Mouse (Mus musculus) embryonic facial prominence, embryonic 14.5 days (tissue): ENCODE measurements at regions not wholly inside any gene's neighbourhood (a gene's known extent, or its start where the extent isn't known, plus 50 kb on each side); places are given as distances from the start of the nearest gene placed in this dataset.

ENCODE experiments used
- ATAC-seq: fragments of 200-750 bp; cut with Nextera tagmentation; 2 replicates; pipeline ENCODE4 v1.8.0; 2017; ENCODE audit warnings: low read depth, moderate number of reproducible peaks, moderate TSS enrichment
- DNase-seq: peaks from one replicate; pipeline ENCODE4 v3.0.0-alpha.2; 2015; ENCODE audit warnings: low spot score
- H3K27ac ChIP-seq: fragments of 300-500 bp; sonication (generic); replicated peaks from 2 replicates; pipeline ENCODE4 v1.5.1; 2014; ENCODE audit warnings: low read depth, mild to moderate bottlenecking, low read length, moderate library complexity
- H3K27me3 ChIP-seq: fragments of 300-500 bp; sonication (generic); replicated peaks from 2 replicates; pipeline ENCODE4 v1.6.1; 2014; ENCODE audit warnings: low read length; ENCODE audit not compliant: control insufficient read depth, insufficient read depth
- H3K36me3 ChIP-seq: fragments of 300-500 bp; sonication (generic); 2 replicates; pipeline ENCODE4 v1.6.1; 2014; ENCODE audit warnings: low read length, mixed read lengths; ENCODE audit not compliant: control insufficient read depth, insufficient read depth
- H3K4me1 ChIP-seq: fragments of 300-500 bp; sonication (generic); 2 replicates; pipeline ENCODE4 v1.6.1; 2014; ENCODE audit warnings: antibody characterized with exemption, low read length; ENCODE audit not compliant: control insufficient read depth, insufficient read depth
- H3K4me2 ChIP-seq: fragments of 300-500 bp; sonication (generic); 2 replicates; pipeline ENCODE4 v1.6.1; 2014; ENCODE audit warnings: low read depth, mild to moderate bottlenecking, low read length, moderate library complexity, mixed read lengths
- H3K4me3 ChIP-seq: fragments of 300-500 bp; sonication (generic); 2 replicates; pipeline ENCODE4 v1.5.1; 2014; ENCODE audit warnings: low read depth, mild to moderate bottlenecking, low read length
- H3K9ac ChIP-seq: fragments of 300-500 bp; sonication (generic); 2 replicates; pipeline ENCODE4 v1.6.1; 2014; ENCODE audit warnings: low read depth, mild to moderate bottlenecking, low read length, moderate library complexity, mixed read lengths
- H3K9me3 ChIP-seq: fragments of 300-500 bp; sonication (generic); 2 replicates; pipeline ENCODE4 v1.6.1; 2016; ENCODE audit warnings: low read length; ENCODE audit not compliant: control insufficient read depth
- WGBS: fragments of 180-500 bp; shearing (Covaris S2); extraction: QIAGEN DNeasy Blood & Tissue Kit; methylation state at CpG from one replicate; pipeline ENCODE4 v1.1.7; 2014; 5-methylcytosine and 5-hydroxymethylcytosine counted together

DNA sequence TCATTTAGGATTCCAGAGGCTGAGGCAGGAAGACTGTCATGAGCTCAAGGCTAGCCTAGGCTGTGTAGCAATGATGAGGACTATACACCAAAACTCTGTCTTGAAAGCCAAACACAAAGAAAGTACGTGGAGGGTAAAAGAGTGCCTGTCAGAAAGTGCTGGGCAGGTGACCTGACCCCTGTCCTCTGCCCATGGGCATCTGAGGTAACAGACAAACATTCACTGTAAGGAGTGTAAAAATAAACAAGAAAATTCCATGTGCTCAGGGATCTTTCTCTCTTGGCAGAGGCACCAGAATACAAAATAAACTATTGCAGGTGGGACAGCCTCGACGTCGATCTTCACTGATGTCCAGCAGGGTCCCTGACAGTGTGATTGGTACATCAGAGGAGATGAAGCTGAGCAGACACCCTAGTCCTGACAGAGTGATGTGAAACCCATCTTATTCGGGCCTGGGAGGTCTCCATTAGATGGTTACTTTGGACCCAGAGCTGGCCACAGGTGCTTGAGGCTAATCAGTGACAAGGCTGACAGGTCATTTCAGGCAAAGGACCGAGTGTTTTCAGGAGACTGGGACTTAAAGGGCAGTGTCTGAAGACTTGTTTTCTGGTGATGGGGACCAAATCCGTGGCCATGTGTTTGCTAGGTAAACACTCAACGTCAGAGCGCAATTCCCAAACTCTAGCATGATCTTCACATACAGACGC lies 62.9 kb upstream of the Irf2bp2 start:
- ATAC-seq, result no peak
- no peaks in the 10 kb centered on the region for H3K27me3 ChIP-seq
- no peak overlapping the region for H3K4me2 ChIP-seq
- H3K36me3 ChIP-seq, result no peaks in the 10 kb centered on the region
- no peak overlapping the region for H3K9ac ChIP-seq
- WGBS, result 70% methylated on average over 10 of the region's 10 CpGs
- no peak for DNase-seq
- H3K9me3 ChIP-seq, result no peaks in the 10 kb centered on the region
- H3K4me1 ChIP-seq, result peaks cover 31% of the 10 kb centered on the region
- no peak overlapping the region for H3K4me3 ChIP-seq
- no peak overlapping the region for H3K27ac ChIP-seq

DNA sequence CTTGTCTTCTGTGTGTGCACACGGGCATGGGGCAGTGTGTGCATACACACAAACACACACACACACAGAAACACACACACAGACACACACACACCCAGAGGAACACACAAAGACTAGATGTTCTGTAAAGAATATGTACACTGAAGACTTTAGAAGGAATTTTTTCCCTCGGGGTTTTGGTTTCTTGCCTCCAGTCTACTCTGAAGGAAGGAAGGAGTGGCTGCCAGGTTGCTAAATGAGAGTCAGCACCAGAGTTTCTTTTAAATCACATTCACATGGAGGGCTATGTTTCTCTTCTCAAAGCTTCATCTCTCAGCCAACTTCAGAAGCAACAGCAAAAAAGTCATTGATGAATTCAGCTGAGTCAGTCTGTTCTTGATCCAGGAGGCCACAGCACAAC lies 61.8 kb upstream of the Irf2bp2 start:
- Histone ChIP-seq H3K27me3 (no peaks in the 10 kb centered on the region), H3K27ac (peak overlapping the region; percentile 77), H3K9me3 (no peaks in the 10 kb centered on the region), H3K4me1 (peaks cover 20% of the 10 kb centered on the region), H3K36me3 (no peaks in the 10 kb centered on the region), H3K4me2 (no peak overlapping the region), H3K9ac (no peak overlapping the region), H3K4me3 (no peak overlapping the region)
- ATAC-seq (no peak), DNase-seq (peak; percentile 83)
- 24% methylated on average over 2 of the region's 2 CpGs for WGBS

DNA sequence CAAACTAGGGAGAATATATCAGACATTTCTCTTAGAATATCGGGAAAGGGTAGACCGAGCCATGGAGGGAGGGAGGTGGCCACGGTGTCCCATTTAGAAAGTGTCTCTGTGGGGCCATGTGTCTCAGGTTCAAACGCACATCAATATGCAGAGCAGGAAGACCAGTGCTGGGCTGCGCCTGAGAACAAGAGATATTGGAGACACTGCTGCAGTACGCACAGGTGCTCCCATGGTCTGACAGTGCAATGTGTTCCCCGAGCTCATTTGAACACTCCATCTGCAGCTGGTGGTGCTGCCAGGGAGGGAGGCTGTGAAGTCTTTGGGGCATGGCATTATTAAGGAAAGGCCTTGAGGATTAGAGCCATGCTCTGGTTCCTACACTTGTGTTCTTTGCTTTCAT lies 60.6 kb upstream of the Irf2bp2 start:
- Histone ChIP-seq H3K9ac (no peak overlapping the region), H3K36me3 (no peaks in the 10 kb centered on the region), H3K9me3 (no peaks in the 10 kb centered on the region), H3K27me3 (no peaks in the 10 kb centered on the region), H3K4me2 (no peak overlapping the region), H3K4me1 (peaks cover 8% of the 10 kb centered on the region), H3K4me3 (no peak overlapping the region), H3K27ac (no peak overlapping the region)
- WGBS, result 81% methylated on average over 7 of the region's 7 CpGs
- peak; percentile 26; the same call in 1 of the 2 replicates for ATAC-seq
- no peak for DNase-seq

DNA sequence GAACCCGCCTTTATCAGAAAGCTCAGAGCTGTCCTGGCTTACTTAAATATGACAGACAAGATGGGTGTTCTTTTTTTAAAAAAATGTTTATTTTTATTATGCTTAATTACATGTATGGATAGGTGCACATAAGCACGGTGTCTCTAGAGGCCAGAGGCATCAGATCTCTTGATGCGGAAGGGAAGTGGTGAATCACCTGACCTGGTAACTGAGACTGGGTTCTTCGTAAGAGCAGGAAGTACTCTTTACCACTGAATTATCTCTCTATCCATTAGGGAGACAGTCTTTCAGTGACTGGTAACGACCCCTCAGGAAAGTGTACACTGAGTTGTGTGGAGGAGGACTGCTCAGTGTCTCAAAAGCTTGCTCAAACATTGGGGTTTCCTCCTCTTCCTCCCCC lies 58.4 kb upstream of the Irf2bp2 start:
- H3K27me3 ChIP-seq, result no peaks in the 10 kb centered on the region
- H3K4me2 ChIP-seq, result no peak overlapping the region
- no peak overlapping the region for H3K9ac ChIP-seq
- no peak overlapping the region for H3K27ac ChIP-seq
- ATAC-seq (no peak), DNase-seq (no peak)
- H3K36me3 ChIP-seq, result no peaks in the 10 kb centered on the region
- H3K4me3 ChIP-seq, result no peak overlapping the region
- peaks cover 6% of the 10 kb centered on the region for H3K4me1 ChIP-seq
- H3K9me3 ChIP-seq, result no peaks in the 10 kb centered on the region
- WGBS, result 80% methylated on average over 5 of the region's 5 CpGs

DNA sequence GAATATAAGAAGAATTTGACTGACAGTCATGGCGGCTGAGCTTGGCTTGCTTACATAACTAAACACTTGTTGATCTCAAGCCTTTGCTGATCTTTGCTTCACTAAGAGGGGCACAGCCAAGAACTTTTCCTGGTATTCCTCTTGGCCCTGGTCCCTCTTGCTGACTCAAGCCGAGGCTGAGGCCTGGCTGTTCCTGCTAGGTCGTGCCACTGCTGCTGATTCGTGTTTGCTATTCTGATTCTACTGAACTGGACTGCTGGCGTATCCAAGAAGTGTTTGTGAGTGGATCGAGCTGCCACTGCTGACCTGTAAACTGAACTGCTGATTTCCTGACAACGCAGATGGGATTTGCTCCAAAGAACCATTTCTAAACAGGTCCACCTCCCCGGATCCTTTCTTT lies 57.2 kb upstream of the Irf2bp2 start:
- ATAC-seq (no peak), DNase-seq (no peak)
- Histone ChIP-seq H3K9me3 (no peaks in the 10 kb centered on the region), H3K4me2 (no peak overlapping the region), H3K9ac (no peak overlapping the region), H3K27ac (no peak overlapping the region), H3K4me3 (no peak overlapping the region), H3K27me3 (no peaks in the 10 kb centered on the region), H3K36me3 (no peaks in the 10 kb centered on the region), H3K4me1 (peaks cover 7% of the 10 kb centered on the region)
- 84% methylated on average over 8 of the region's 8 CpGs for WGBS

DNA sequence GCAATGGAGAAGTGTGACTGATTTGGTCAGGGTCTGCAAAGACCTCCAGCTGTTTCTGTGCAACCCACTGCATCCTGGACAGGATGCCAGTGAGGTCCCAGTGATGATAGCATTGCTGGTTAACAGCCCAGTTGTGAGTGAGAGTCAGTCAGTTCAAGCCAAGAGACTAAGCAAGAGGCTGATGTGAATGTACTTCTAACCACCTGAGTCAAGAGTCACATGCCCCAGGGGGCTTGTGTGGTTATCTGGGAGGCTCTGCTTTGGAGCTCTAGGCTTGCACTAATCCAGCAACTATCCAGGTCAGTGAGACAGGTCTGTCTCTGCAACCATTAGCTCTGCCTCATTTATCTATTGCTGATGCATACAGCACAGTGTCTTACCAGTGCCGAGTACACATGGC lies 55.5 kb upstream of the Irf2bp2 start:
- 93% methylated on average over 1 of the region's 1 CpGs for WGBS
- no peaks in the 10 kb centered on the region for H3K27me3 ChIP-seq
- no peak for DNase-seq
- no peak overlapping the region for H3K4me2 ChIP-seq
- H3K4me3 ChIP-seq, result no peak overlapping the region
- H3K36me3 ChIP-seq, result no peaks in the 10 kb centered on the region
- no peak for ATAC-seq
- H3K9ac ChIP-seq, result no peak overlapping the region
- peaks cover 9% of the 10 kb centered on the region for H3K4me1 ChIP-seq
- no peaks in the 10 kb centered on the region for H3K9me3 ChIP-seq
- H3K27ac ChIP-seq, result no peak overlapping the region

DNA sequence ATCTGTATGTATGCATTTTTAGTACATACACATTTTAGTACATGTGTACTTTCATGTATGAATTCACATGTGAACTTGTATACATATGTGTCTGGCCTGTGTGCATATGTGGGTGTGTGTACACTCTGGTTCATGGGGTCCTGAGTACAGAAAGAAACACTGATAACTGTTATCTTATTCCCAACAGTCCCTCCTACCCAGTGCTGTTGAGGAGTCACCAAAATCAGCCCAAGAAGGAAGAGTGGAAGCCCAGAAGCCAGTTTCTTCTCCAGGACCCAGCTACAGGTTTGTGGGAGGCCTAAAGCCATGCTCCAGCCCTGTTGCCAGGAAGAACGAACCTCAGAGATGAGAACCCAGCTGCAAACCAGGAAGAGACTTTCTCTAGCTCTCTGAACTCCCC lies 53.6 kb upstream of the Irf2bp2 start:
- H3K9me3 ChIP-seq, result no peaks in the 10 kb centered on the region
- no peaks in the 10 kb centered on the region for H3K27me3 ChIP-seq
- WGBS, result 29% methylated on average over 1 of the region's 1 CpGs
- H3K4me2 ChIP-seq, result no peak overlapping the region
- DNase-seq, result no peak
- no peak overlapping the region for H3K27ac ChIP-seq
- H3K4me3 ChIP-seq, result no peak overlapping the region
- ATAC-seq, result no peak
- no peak overlapping the region for H3K9ac ChIP-seq
- no peaks in the 10 kb centered on the region for H3K36me3 ChIP-seq
- H3K4me1 ChIP-seq, result peaks cover 11% of the 10 kb centered on the region

DNA sequence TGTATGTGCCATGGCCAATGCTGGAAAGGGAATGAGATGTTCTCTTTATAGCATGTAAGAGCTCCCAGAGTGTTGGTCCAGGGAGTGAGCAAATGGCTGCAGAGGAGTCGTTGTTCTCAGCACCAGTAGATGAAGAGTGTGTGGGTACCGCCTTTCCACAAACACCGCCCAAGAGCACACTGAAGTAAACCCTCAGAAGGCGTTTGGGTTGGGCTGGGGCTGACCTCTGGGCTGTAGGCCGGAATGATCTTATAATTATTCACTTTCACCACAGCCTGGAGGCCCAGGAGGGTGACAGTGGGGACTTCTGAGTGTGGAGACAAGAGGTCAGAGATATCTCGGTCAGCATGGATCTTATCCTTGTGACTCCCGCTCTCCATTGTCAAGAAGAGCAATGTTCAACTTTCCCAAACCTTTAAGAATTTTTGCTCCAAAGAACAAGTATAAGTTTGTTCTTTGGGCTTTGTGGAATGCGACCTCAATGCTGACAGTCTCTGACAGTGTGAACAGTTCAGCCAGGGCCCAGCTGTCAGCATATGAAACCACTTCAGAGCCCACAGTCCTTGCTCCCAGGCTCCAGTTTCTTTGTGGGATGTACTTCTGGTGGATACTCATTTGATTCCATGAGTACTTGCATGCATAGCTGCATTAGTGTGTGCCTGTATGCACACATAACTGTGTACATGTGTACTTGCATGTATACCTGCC lies 53.0 kb upstream of the Irf2bp2 start:
- H3K4me1 ChIP-seq, result peaks cover 11% of the 10 kb centered on the region
- peak; percentile 68 for DNase-seq
- no peak overlapping the region for H3K4me2 ChIP-seq
- 50% methylated on average over 8 of the region's 8 CpGs for WGBS
- H3K4me3 ChIP-seq, result no peak overlapping the region
- H3K27me3 ChIP-seq, result no peaks in the 10 kb centered on the region
- H3K9ac ChIP-seq, result no peak overlapping the region
- H3K9me3 ChIP-seq, result no peaks in the 10 kb centered on the region
- no peak for ATAC-seq
- no peak overlapping the region; the same call in 1 of the 2 replicates for H3K27ac ChIP-seq
- no peaks in the 10 kb centered on the region for H3K36me3 ChIP-seq

DNA sequence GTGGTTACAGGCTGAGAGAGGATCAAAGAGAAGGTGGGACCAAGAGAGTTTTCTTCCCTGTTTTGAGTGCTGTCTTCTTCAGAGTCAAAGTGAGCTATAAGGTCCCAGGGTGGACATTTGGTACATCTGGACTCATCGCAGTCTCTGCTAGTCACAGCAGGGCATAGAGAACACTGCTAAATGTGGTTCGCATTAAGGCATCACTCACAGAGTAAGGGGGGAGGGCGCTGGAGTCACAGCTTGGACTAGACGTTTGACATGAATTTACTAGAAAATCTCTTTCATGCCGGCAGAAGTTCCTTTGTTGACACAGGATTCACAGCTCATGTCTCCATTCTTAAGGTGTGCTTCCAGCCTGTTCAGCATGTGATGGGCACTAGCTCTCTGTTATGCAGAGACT lies 50.4 kb upstream of the Irf2bp2 start:
- ATAC-seq, result no peak
- no peak for DNase-seq
- H3K9ac ChIP-seq, result no peak overlapping the region
- no peaks in the 10 kb centered on the region for H3K36me3 ChIP-seq
- H3K4me3 ChIP-seq, result no peak overlapping the region
- H3K4me1 ChIP-seq, result peaks cover 11% of the 10 kb centered on the region
- H3K9me3 ChIP-seq, result no peaks in the 10 kb centered on the region
- no peaks in the 10 kb centered on the region for H3K27me3 ChIP-seq
- H3K27ac ChIP-seq, result no peak overlapping the region
- H3K4me2 ChIP-seq, result no peak overlapping the region
- WGBS, result 18% methylated on average over 5 of the region's 5 CpGs
